In genomic region chr10:88886114-88886513, GRCm38 (mm10) we compare ENCODE assay signal across 8 mouse cellular contexts. TPM values are rescaled to one million over a fixed set of nuclear protein-coding genes. Genes with fewer than 3 reads are reported as not detected.
DNase-seq lines count a peak whose midpoint lies in the region; ATAC-seq lines count a peak whose summit lies in the region.

No protein-coding gene starts in this region.

- no peak overlapping the region for H3K27ac ChIP-seq in lung, embryonic 16.5 days (ENCODE audit: low read length)
- H3K27ac ChIP-seq in limb, embryonic 10.5 days = no peak overlapping the region
- no peak overlapping the region for H3K27ac ChIP-seq in stomach, embryonic 15.5 days

- peaks cover 24% of the 10 kb centered on the region for H3K27me3 ChIP-seq in lung, embryonic 16.5 days (ENCODE audit: control insufficient read depth, insufficient read depth, low read depth, low read length)
- H3K27me3 ChIP-seq in limb, embryonic 10.5 days (ENCODE audit: low read depth, poor library complexity, severe bottlenecking) = peaks cover 37% of the 10 kb centered on the region
- peaks cover 25% of the 10 kb centered on the region for H3K27me3 ChIP-seq in stomach, embryonic 15.5 days (replicated peaks)

- no peaks in the 10 kb centered on the region for H3K36me3 ChIP-seq in lung, embryonic 16.5 days (ENCODE audit: control insufficient read depth, insufficient read depth, low read length)
- no peaks in the 10 kb centered on the region for H3K36me3 ChIP-seq in limb, embryonic 10.5 days
- H3K36me3 ChIP-seq in stomach, embryonic 15.5 days = no peaks in the 10 kb centered on the region

- H3K4me1 ChIP-seq in lung, embryonic 16.5 days (replicated peaks; ENCODE audit: control insufficient read depth, insufficient read depth, low read length) = no peaks in the 10 kb centered on the region
- H3K4me1 ChIP-seq in limb, embryonic 10.5 days = peaks cover 10% of the 10 kb centered on the region
- H3K4me1 ChIP-seq in stomach, embryonic 15.5 days = no peaks in the 10 kb centered on the region

- no peak for ATAC-seq in lung, embryonic 16.5 days (ENCODE audit: low read depth)
- ATAC-seq in stomach, embryonic 15.5 days (ENCODE audit: insufficient read depth, low FRiP score, low read depth) = no peak

- WGBS in lung, embryonic 16.5 days = 2% methylated on average over 32 of the region's 32 CpGs
- WGBS in limb, embryonic 10.5 days = 2% methylated on average over 32 of the region's 32 CpGs
- WGBS in stomach, embryonic 15.5 days = 4% methylated on average over 32 of the region's 32 CpGs

- peak overlapping the region; percentile 26 for H3K4me2 ChIP-seq in lung, embryonic 16.5 days (ENCODE audit: low read depth, low read length)
- peak overlapping the region; percentile 50 for H3K4me2 ChIP-seq in stomach, embryonic 15.5 days

- no peak overlapping the region for H3K9ac ChIP-seq in lung, embryonic 16.5 days (ENCODE audit: low read length)
- no peak overlapping the region for H3K9ac ChIP-seq in stomach, embryonic 15.5 days

- H3K4me3 ChIP-seq in lung, embryonic 16.5 days (ENCODE audit: low read length) = peak overlapping the region; percentile 27
- peak overlapping the region; percentile 40 for H3K4me3 ChIP-seq in limb, embryonic 10.5 days
- H3K4me3 ChIP-seq in stomach, embryonic 15.5 days (replicated peaks) = peak overlapping the region; percentile 16; the same call in 1 of the 2 replicates

- DNase-seq in adrenal gland, adult 2 months = peak; percentile 4
- no peak for DNase-seq in adrenal gland, postnatal 36 days
- no peak for DNase-seq in lung, postnatal 14 days
- DNase-seq in limb, embryonic 10.5 days (ENCODE audit: low spot score) = peak; percentile 36
- no peak for DNase-seq in layer of hippocampus, postnatal 10 days (ENCODE audit: low spot score in 2 of 2)
- no peak for DNase-seq in B cell, adult 2 months

- H3K9me3 ChIP-seq in lung, embryonic 16.5 days (ENCODE audit: control insufficient read depth, low read length) = no peaks in the 10 kb centered on the region
- H3K9me3 ChIP-seq in limb, embryonic 10.5 days (replicated peaks) = no peaks in the 10 kb centered on the region
- no peaks in the 10 kb centered on the region for H3K9me3 ChIP-seq in stomach, embryonic 15.5 days

RNA-seq across cellular contexts. Expression of gene Slc5a8, which starts 0.3 kb away (rescaled TPM):
- total RNA-seq in adrenal gland, adult 2 months (2021) = under 1 TPM in 1 of 2 experiments, not detected in 1; 0.07 TPM
- polyA plus RNA-seq in adrenal gland, adult 2 months (2012; rRNA removed) = 0.03 TPM in 1 of 2 replicates, not detected in the other
- under 1 TPM in 1 of 2 experiments, not detected in 1; 0.07 TPM for total RNA-seq in adrenal gland, postnatal 36 days (2021)
- polyA plus RNA-seq in lung, embryonic 16.5 days (2015; fragmentation: Nextera tagmentation; extraction: Ambion mirVana) = 0.05 and 0.08 TPM in 2 replicates
- polyA plus RNA-seq in limb, embryonic 10.5 days (2016; fragmentation: Nextera tagmentation; extraction: Ambion mirVana) = 0.08 and 0.14 TPM in 2 replicates
- 0.10 and 0.15 TPM in 2 replicates for polyA plus RNA-seq in stomach, embryonic 15.5 days (2015; fragmentation: Nextera tagmentation; extraction: Ambion mirVana)
- total RNA-seq in layer of hippocampus, postnatal 10 days (2021) = under 1 TPM; 0.09 to 0.16 TPM

RNA-seq across cellular contexts. Expression of gene Utp20, which starts 59.5 kb away (rescaled TPM):
- total RNA-seq in adrenal gland, adult 2 months (2021) = 10 to 100 TPM; 18.5 to 26.3 TPM
- 1.8 and 2.9 TPM in 2 replicates for polyA plus RNA-seq in adrenal gland, adult 2 months (2012; rRNA removed)
- 10 to 100 TPM; 26.8 to 28.5 TPM for total RNA-seq in adrenal gland, postnatal 36 days (2021)
- polyA plus RNA-seq in lung, embryonic 16.5 days (2015; fragmentation: Nextera tagmentation; extraction: Ambion mirVana) = 12.3 and 12.7 TPM in 2 replicates
- 25.8 and 27.7 TPM in 2 replicates for polyA plus RNA-seq in limb, embryonic 10.5 days (2016; fragmentation: Nextera tagmentation; extraction: Ambion mirVana)
- polyA plus RNA-seq in stomach, embryonic 15.5 days (2015; fragmentation: Nextera tagmentation; extraction: Ambion mirVana) = 13.7 and 16.0 TPM in 2 replicates
- 10 to 100 TPM; 21.1 to 22.8 TPM for total RNA-seq in layer of hippocampus, postnatal 10 days (2021)

Comparison
In these comparisons a context has a peak if more than half of its experiments do, and no peak if none do; other contexts are left out.
1. DNase-seq: peak in adrenal gland, adult 2 months (single experiment) and limb, embryonic 10.5 days (single experiment); none in adrenal gland, postnatal 36 days (0 of 2), lung, postnatal 14 days (single experiment), layer of hippocampus, postnatal 10 days (0 of 2) and B cell, adult 2 months (0 of 2).
2. Peak in every context shown above with its lines, with median percentiles within 50 percentile points of each other: H3K4me3 ChIP-seq.